In the genomic region with DNA sequence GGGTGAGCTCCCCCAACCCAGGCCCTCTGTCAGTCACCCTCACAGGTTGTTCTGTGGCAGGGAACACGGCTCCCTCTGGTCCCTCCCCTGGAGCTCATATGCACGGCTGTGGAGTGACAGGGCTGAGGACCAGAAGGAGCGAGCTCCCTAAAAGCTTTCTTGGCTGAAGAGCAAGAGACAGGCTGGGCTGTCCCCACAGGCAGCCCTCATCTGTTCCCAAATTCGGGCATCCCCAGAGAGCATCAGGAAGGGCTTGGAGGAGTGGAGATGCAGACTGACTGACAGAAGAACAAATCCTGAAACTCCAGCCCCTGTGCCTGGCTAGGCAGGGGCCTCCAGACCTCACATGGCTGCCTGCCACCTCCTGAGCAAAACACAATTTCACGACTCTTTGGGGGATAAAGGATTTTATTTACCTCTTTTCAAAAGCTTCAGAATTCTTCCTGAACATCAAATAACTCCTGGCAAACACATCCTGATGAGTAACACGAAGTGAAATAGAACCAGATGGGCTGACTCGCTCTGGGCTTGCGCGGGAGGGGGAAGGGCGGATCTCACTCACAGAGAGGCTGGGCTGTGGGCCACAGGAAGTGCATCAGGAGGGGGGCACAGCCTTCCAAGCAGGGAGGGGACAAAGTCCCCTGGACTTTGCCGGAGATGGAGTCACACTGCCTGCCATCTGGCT, we compare ENCODE assay signal across 7 mouse cellular contexts.
DNase-seq lines count a peak whose midpoint lies in the region; ATAC-seq and TF ChIP-seq lines count a peak whose summit lies in the region.

No protein-coding gene starts in this region.

- no peaks in the 10 kb centered on the region for H3K36me3 ChIP-seq in forebrain, postnatal 0 days (ENCODE audit: insufficient read depth)
- no peaks in the 10 kb centered on the region for H3K36me3 ChIP-seq in liver, embryonic 12.5 days
- H3K36me3 ChIP-seq in neural tube, embryonic 13.5 days, result no peaks in the 10 kb centered on the region

- intact Hi-C loops in heart, postnatal 14 days (cut with DNase I), result no loop called here

- ATAC-seq in forebrain, postnatal 0 days, result peak; percentile 91
- peak; percentile 59; the same call in 1 of the 2 replicates for ATAC-seq in liver, embryonic 12.5 days
- peak; percentile 92 for ATAC-seq in neural tube, embryonic 13.5 days (ENCODE audit: low read depth)

- H3K9me3 ChIP-seq in forebrain, postnatal 0 days (ENCODE audit: low read length), result no peaks in the 10 kb centered on the region
- no peaks in the 10 kb centered on the region for H3K9me3 ChIP-seq in liver, embryonic 12.5 days (replicated peaks)
- H3K9me3 ChIP-seq in neural tube, embryonic 13.5 days, result no peaks in the 10 kb centered on the region

- H3K4me2 ChIP-seq in forebrain, postnatal 0 days (ENCODE audit: low read depth), result peak overlapping the region; percentile 13
- peak overlapping the region; percentile 31 for H3K4me2 ChIP-seq in liver, embryonic 12.5 days
- peak overlapping the region; percentile 15 for H3K4me2 ChIP-seq in neural tube, embryonic 13.5 days

- H3K27ac ChIP-seq in forebrain, postnatal 0 days (ENCODE audit: low read depth, low read length), result peak overlapping the region; percentile 80
- H3K27ac ChIP-seq in liver, embryonic 12.5 days, result peak overlapping the region; percentile 49
- peak overlapping the region; percentile 79 for H3K27ac ChIP-seq in neural tube, embryonic 13.5 days (replicated peaks)

- no peak for TF ChIP-seq CTCF in forebrain, postnatal 0 days (IDR thresholded peaks at IDR 0.05; ENCODE audit: low read depth)

- 4% methylated on average over 11 of the region's 11 CpGs for WGBS in forebrain, postnatal 0 days
- WGBS in liver, embryonic 12.5 days (ENCODE audit: insufficient replicate concordance), result 14% methylated on average over 11 of the region's 11 CpGs
- WGBS in neural tube, embryonic 13.5 days, result 8% methylated on average over 11 of the region's 11 CpGs

- H3K4me1 ChIP-seq in forebrain, postnatal 0 days (ENCODE audit: insufficient read depth), result peaks cover 25% of the 10 kb centered on the region
- H3K4me1 ChIP-seq in liver, embryonic 12.5 days, result peaks cover 29% of the 10 kb centered on the region
- peaks cover 54% of the 10 kb centered on the region for H3K4me1 ChIP-seq in neural tube, embryonic 13.5 days (replicated peaks)

- H3K9ac ChIP-seq in forebrain, postnatal 0 days, result no peak overlapping the region
- no peak overlapping the region for H3K9ac ChIP-seq in liver, embryonic 12.5 days
- H3K9ac ChIP-seq in neural tube, embryonic 13.5 days, result no peak overlapping the region

- no peak overlapping the region for H3K4me3 ChIP-seq in forebrain, postnatal 0 days (ENCODE audit: low read depth, low read length)
- H3K4me3 ChIP-seq in liver, embryonic 12.5 days, result no peak overlapping the region; the same call in 1 of the 2 replicates
- no peak overlapping the region for H3K4me3 ChIP-seq in neural tube, embryonic 13.5 days

- peak; percentile 90 for DNase-seq in cerebellum, adult 8-10 months
- DNase-seq in forebrain, postnatal 0 days, result peak; percentile 90
- peak; percentile 86 to 87 for DNase-seq in heart, postnatal 14 days
- DNase-seq in kidney, postnatal 4 days, result peak; percentile 92 to 94
- DNase-seq in thymus, postnatal 14 days, result peak; percentile 59

- H3K27me3 ChIP-seq in forebrain, postnatal 0 days (ENCODE audit: insufficient read depth, low read length), result no peaks in the 10 kb centered on the region
- no peaks in the 10 kb centered on the region for H3K27me3 ChIP-seq in liver, embryonic 12.5 days (replicated peaks)
- no peaks in the 10 kb centered on the region for H3K27me3 ChIP-seq in neural tube, embryonic 13.5 days
